Mouse (Mus musculus): ENCODE measurements at regions not wholly inside any gene's neighbourhood (a gene's known extent, or its start where the extent isn't known, plus 50 kb on each side); places are given as distances from the start of the nearest gene placed in this dataset.

- DNase-seq (ENCODE audit: low read depth, low spot score): no peak
Measured at GRCm38 (mm10) chr4:9083526-9083925, 844.7 kb upstream of the Car8 start.

GRCm38 (mm10) chr4:9081701-9082562, 843.1 kb upstream of the Car8 start:
- DNase-seq (ENCODE audit: low read depth, low spot score): no peak

- no peak for DNase-seq (ENCODE audit: low read depth, low spot score)
Measured at GRCm38 (mm10) chr4:9080821-9081493, 842.1 kb upstream of the Car8 start.

- DNase-seq (ENCODE audit: low read depth, low spot score): no peak
Measured at GRCm38 (mm10) chr4:9079828-9080245, 841.0 kb upstream of the Car8 start.

- no peak for DNase-seq (ENCODE audit: low read depth, low spot score)
Measured at GRCm38 (mm10) chr4:9074447-9074846, 835.6 kb upstream of the Car8 start.

GRCm38 (mm10) chr4:9073736-9074428, 835.0 kb upstream of the Car8 start:
- DNase-seq (ENCODE audit: low read depth, low spot score): no peak

- DNase-seq (ENCODE audit: low read depth, low spot score): no peak
Measured at GRCm38 (mm10) chr4:9072321-9072720, 833.5 kb upstream of the Car8 start.

GRCm38 (mm10) chr4:9067874-9068273, 829.0 kb upstream of the Car8 start:
- no peak for DNase-seq (ENCODE audit: low read depth, low spot score)

GRCm38 (mm10) chr4:9065981-9066815, 827.4 kb upstream of the Car8 start:
- DNase-seq (ENCODE audit: low read depth, low spot score): no peak

- no peak for DNase-seq (ENCODE audit: low read depth, low spot score)
Measured at GRCm38 (mm10) chr4:9061941-9062340, 823.1 kb upstream of the Car8 start.

- no peak for DNase-seq (ENCODE audit: low read depth, low spot score)
Measured at GRCm38 (mm10) chr4:9060221-9060620, 821.4 kb upstream of the Car8 start.

GRCm38 (mm10) chr4:9057676-9058075, 818.8 kb upstream of the Car8 start:
- peak; percentile 96 for DNase-seq (ENCODE audit: low read depth, low spot score)

- DNase-seq (ENCODE audit: low read depth, low spot score): peak; percentile 64
Measured at GRCm38 (mm10) chr4:9057113-9057512, 818.3 kb upstream of the Car8 start.

- no peak for DNase-seq (ENCODE audit: low read depth, low spot score)
Measured at GRCm38 (mm10) chr4:9055876-9056275, 817.0 kb upstream of the Car8 start.

GRCm38 (mm10) chr4:9055266-9055820, 816.5 kb upstream of the Car8 start:
- no peak for DNase-seq (ENCODE audit: low read depth, low spot score)

- no peak for DNase-seq (ENCODE audit: low read depth, low spot score)
Measured at GRCm38 (mm10) chr4:9048817-9049216, 810.0 kb upstream of the Car8 start.

GRCm38 (mm10) chr4:9047151-9047550, 808.3 kb upstream of the Car8 start:
- DNase-seq (ENCODE audit: low read depth, low spot score): peak; percentile 72

- no peak for DNase-seq (ENCODE audit: low read depth, low spot score)
Measured at GRCm38 (mm10) chr4:9046436-9046835, 807.6 kb upstream of the Car8 start.

GRCm38 (mm10) chr4:9046030-9046429, 807.2 kb upstream of the Car8 start:
- no peak for DNase-seq (ENCODE audit: low read depth, low spot score)

- DNase-seq (ENCODE audit: low read depth, low spot score): no peak
Measured at GRCm38 (mm10) chr4:9036005-9036404, 797.2 kb upstream of the Car8 start.

- no peak for DNase-seq (ENCODE audit: low read depth, low spot score)
Measured at GRCm38 (mm10) chr4:9035350-9035749, 796.5 kb upstream of the Car8 start.
